Mouse (Mus musculus) MEL (cell line): ENCODE measurements around the gene Slc15a1. TPM values are rescaled to one million over a fixed set of nuclear protein-coding genes. Genes with fewer than 3 reads are reported as not detected.

Experiments used
- DNase-seq: peaks from one replicate; pipeline ENCODE4 v3.0.0; 2011; ENCODE audit warnings: low read depth, low spot score
- H3K27ac ChIP-seq: 2 replicates; pipeline ENCODE4 v1.5.1; 2012; ENCODE audit warnings: low read depth, mild to moderate bottlenecking, control low read depth, low read length, moderate library complexity; ENCODE audit not compliant: control insufficient read depth
- H3K27me3 ChIP-seq, 2 experiments: fragments of 150-350 bp in 1 of 2; sonication (generic) in 1 of 2; 2 replicates each; pipeline ENCODE4 v1.6.1; 2012; ENCODE audit warnings: low read length in 2 of 2, mild to moderate bottlenecking in 2 of 2, improper control_type of control experiment in 1 of 2, moderate library complexity in 1 of 2; ENCODE audit not compliant: insufficient read depth in 2 of 2, control insufficient read depth in 1 of 2
- H3K36me3 ChIP-seq, 2 experiments: 2 replicates each; pipeline ENCODE4 v1.6.1; 2012 to 2014; ENCODE audit warnings: low read length in 2 of 2, improper control_type of control experiment in 1 of 2, inconsistent platforms in 1 of 2, mild to moderate bottlenecking in 1 of 2; ENCODE audit not compliant: insufficient read depth in 2 of 2, control insufficient read depth in 1 of 2
- H3K4me1 ChIP-seq, 2 experiments: fragments of 150-350 bp in 1 of 2; sonication (generic) in 1 of 2; 2 replicates each; pipeline ENCODE4 v1.6.1; 2012; ENCODE audit warnings: low read length in 2 of 2, improper control_type of control experiment in 1 of 2, mild to moderate bottlenecking in 1 of 2; ENCODE audit not compliant: insufficient read depth in 2 of 2, control insufficient read depth in 1 of 2
- H3K4me3 ChIP-seq, 2 experiments: fragments of 150-350 bp in 1 of 2; sonication (generic) in 1 of 2; 2 replicates each; pipeline ENCODE4 v1.5.1; 2012; ENCODE audit warnings: low read depth in 2 of 2, low read length in 2 of 2, mild to moderate bottlenecking in 2 of 2, moderate library complexity in 2 of 2, control low read depth in 1 of 2, improper control_type of control experiment in 1 of 2; ENCODE audit not compliant: control insufficient read depth in 1 of 2, insufficient read depth in 1 of 2
- H3K79me2 ChIP-seq: 2 replicates; pipeline ENCODE4 v1.6.1; 2012; ENCODE audit warnings: mild to moderate bottlenecking, low read length, moderate library complexity; ENCODE audit not compliant: control insufficient read depth, poor library complexity, insufficient read depth
- H3K9ac ChIP-seq: 2 replicates; pipeline ENCODE4 v1.6.1; 2012; ENCODE audit warnings: low read depth, mild to moderate bottlenecking, control low read depth, low read length, moderate library complexity; ENCODE audit not compliant: control insufficient read depth, poor library complexity, severe bottlenecking
- H3K9me3 ChIP-seq: fragments of 150-350 bp; sonication (generic); replicated peaks from 2 replicates; pipeline ENCODE4 v1.6.1; 2012; ENCODE audit warnings: mild to moderate bottlenecking, low read length, improper control_type of control experiment, moderate library complexity; ENCODE audit not compliant: insufficient read depth
- CHD2 ChIP-seq: IDR thresholded peaks from 2 replicates; pipeline ENCODE4 v1.6.1; 2011; ENCODE audit warnings: low read length, improper control_type of control experiment
- ETS1 ChIP-seq: IDR thresholded peaks from 2 replicates; pipeline ENCODE4 v1.6.1; 2012; ENCODE audit warnings: low read depth, mild to moderate bottlenecking, inconsistent platforms, low read length, improper control_type of control experiment, moderate library complexity
- GATA1 ChIP-seq: IDR thresholded peaks from 2 replicates; pipeline ENCODE4 v1.6.1; 2011; ENCODE audit warnings: low read depth, low read length, improper control_type of control experiment
- JUND ChIP-seq: IDR thresholded peaks from 2 replicates; pipeline ENCODE4 v1.6.1; 2011; ENCODE audit warnings: low read depth, mild to moderate bottlenecking, improper control_type of control experiment, low read length
- MAFK ChIP-seq: IDR thresholded peaks from 2 replicates; pipeline ENCODE4 v1.6.1; 2011; ENCODE audit warnings: low read depth, mild to moderate bottlenecking, low read length, improper control_type of control experiment, borderline replicate concordance
- MAX ChIP-seq: IDR thresholded peaks from 2 replicates; pipeline ENCODE4 v1.6.1; 2011; ENCODE audit warnings: low read length, improper control_type of control experiment
- MAZ ChIP-seq: IDR thresholded peaks from 2 replicates; pipeline ENCODE4 v1.6.1; 2012; ENCODE audit warnings: low read depth, mild to moderate bottlenecking, inconsistent platforms, low read length, improper control_type of control experiment
- MXI1 ChIP-seq: IDR thresholded peaks from 2 replicates; pipeline ENCODE4 v1.6.1; 2011; ENCODE audit warnings: mild to moderate bottlenecking, low read depth, low read length, improper control_type of control experiment
- MYC ChIP-seq: IDR thresholded peaks from 2 replicates; pipeline ENCODE4 v1.6.1; 2011; ENCODE audit warnings: low read depth, mild to moderate bottlenecking, low read length, improper control_type of control experiment, moderate library complexity
- POLR2AphosphoS2 ChIP-seq: IDR thresholded peaks from 2 replicates; pipeline ENCODE4 v1.6.1; 2011; ENCODE audit warnings: low read length, improper control_type of control experiment
- POLR2AphosphoS5 ChIP-seq: IDR thresholded peaks from 2 replicates; pipeline ENCODE4 v1.6.1; 2012; ENCODE audit warnings: low read depth, borderline replicate concordance, mild to moderate bottlenecking, inconsistent platforms, low read length, moderate library complexity, mixed read lengths
- RAD21 ChIP-seq: IDR thresholded peaks from 2 replicates; pipeline ENCODE4 v1.6.1; 2011; ENCODE audit warnings: mild to moderate bottlenecking, low read depth, low read length, improper control_type of control experiment
- RCOR1 ChIP-seq: IDR thresholded peaks from 2 replicates; pipeline ENCODE4 v1.6.1; 2012; ENCODE audit warnings: low read depth, mild to moderate bottlenecking, inconsistent platforms, low read length, improper control_type of control experiment
- SIN3A ChIP-seq: IDR thresholded peaks from 2 replicates; pipeline ENCODE4 v1.6.1; 2012; ENCODE audit warnings: low read length, improper control_type of control experiment, inconsistent platforms
- SMC3 ChIP-seq: IDR thresholded peaks from 2 replicates; pipeline ENCODE4 v1.6.1; 2011; ENCODE audit warnings: low read depth, low read length, improper control_type of control experiment
- TBP ChIP-seq: IDR thresholded peaks from 2 replicates; pipeline ENCODE4 v1.8.0; 2011; ENCODE audit warnings: low read depth, low read length, improper control_type of control experiment
- TCF12 ChIP-seq: IDR thresholded peaks from 2 replicates; pipeline ENCODE4 v1.6.1; 2014; ENCODE audit warnings: low read depth, mild to moderate bottlenecking, inconsistent platforms, low read length, improper control_type of control experiment, moderate library complexity
- polyA plus RNA-seq, 2 experiments: library from polyadenylated mRNA; stranded (reverse) in 1 of 2; unstranded in 1 of 2; fragments of >175 nt in 1 of 2; fragments of >200 nt in 1 of 2; gene quantifications; 2 replicates each; pipeline versions ENCODE4 v1.2.1 to v1.2.4; 2012; ENCODE audit warnings: low replicate concordance in 2 of 2, low read depth in 1 of 2; ENCODE audit not compliant: insufficient read length in 2 of 2, insufficient read depth in 1 of 2, missing spikeins in 1 of 2
- total RNA-seq: library from RNA; depleted of rRNA; stranded (reverse); fragments of 300-350 nt; gene quantifications from 2 replicates; pipeline ENCODE4 v1.2.3, GENCODE M21; 2012

Gene Slc15a1
- total and polyA plus RNA-seq, 3 experiments: not detected

DNA sequence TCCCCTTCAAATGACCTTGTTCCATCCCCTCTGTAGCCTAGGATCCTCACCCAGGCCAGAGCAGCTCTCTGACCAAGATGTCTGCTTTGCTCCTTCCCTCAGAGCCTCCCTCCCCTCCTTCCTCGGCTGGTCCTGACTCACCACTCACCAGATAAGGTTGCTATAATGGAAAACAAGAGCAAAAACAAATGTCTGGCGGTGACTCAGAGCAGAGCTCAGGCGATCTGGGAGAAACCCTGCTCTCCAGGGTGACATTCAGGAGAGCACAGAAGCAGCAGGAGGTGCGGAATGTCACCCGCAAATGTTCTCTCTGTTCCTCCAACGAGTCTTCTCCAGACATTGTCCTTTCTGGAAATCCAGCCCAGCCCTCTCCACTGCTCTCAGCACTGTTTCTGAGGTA, 69.3 kb downstream of the Slc15a1 start:
- Histone ChIP-seq H3K27ac (no peak overlapping the region), H3K79me2 (no peaks in the 10 kb centered on the region), H3K9me3 (no peaks in the 10 kb centered on the region), H3K27me3 (no peaks in the 10 kb centered on the region; a peak in 2 of 4 replicates), H3K36me3 (no peaks in the 10 kb centered on the region; a peak in 1 of 4 replicates), H3K4me3 (no peak overlapping the region), H3K9ac (no peak overlapping the region), H3K4me1 (peaks cover 0 to 6% of the 10 kb centered on the region in 2 experiments; a peak in 2 of 4 replicates)
- peak; percentile 51 for DNase-seq
- TF ChIP-seq GATA1 (0 out of 2 replicates have a peak, but pooled peaks have one; percentile 8), MAFK (no peak)

GRCm38 (mm10) chr14:121431261-121431660, 73.8 kb downstream of the Slc15a1 start:
- no peak overlapping the region for H3K9ac ChIP-seq
- H3K36me3 ChIP-seq: no peaks in the 10 kb centered on the region; a peak in 1 of 4 replicates
- TF ChIP-seq POLR2AphosphoS2 (no peak), POLR2AphosphoS5 (no peak), SIN3A (no peak), JUND (no peak)
- no peak for DNase-seq
- H3K4me3 ChIP-seq: no peak overlapping the region
- H3K27me3 ChIP-seq: no peaks in the 10 kb centered on the region; a peak in 2 of 4 replicates
- H3K27ac ChIP-seq: no peak overlapping the region
- H3K79me2 ChIP-seq: no peaks in the 10 kb centered on the region
- peaks cover 0 to 6% of the 10 kb centered on the region in 2 experiments; a peak in 2 of 4 replicates for H3K4me1 ChIP-seq
- no peaks in the 10 kb centered on the region for H3K9me3 ChIP-seq

DNA sequence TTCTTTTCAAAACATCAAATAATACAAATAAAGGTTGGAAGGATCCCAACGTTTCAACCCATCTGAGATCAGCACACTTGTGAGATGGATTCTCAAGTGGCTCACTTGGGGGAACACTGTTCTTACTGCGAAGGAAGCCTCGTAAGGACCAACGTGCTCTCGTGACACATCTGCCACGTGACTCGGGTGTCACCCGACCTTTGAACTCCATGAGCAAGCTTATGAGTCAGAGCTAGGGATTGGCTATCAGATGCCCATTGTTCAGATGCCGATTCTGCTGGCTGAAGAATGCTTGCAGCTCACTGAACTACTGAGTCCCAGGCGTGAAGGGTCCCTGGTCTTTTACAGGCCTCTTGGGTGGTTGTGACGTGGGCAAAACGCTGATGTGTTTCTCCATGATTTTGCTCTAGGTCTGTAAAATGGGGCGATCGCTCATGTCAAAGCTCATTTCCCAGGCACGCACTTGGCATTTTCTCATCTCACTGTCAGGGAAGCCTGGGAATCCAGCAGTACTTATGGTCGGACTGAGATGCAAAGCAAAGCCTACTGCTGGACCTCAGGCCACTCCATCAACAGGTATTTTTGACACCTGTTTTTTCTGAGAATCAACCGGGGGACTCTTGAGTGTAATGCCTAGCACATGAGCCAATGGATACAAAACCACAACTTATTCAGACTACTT, 75.1 kb downstream of the Slc15a1 start:
- Histone ChIP-seq H3K27me3 (no peaks in the 10 kb centered on the region; a peak in 1 of 4 replicates), H3K79me2 (no peaks in the 10 kb centered on the region), H3K27ac (no peak overlapping the region), H3K9ac (no peak overlapping the region), H3K36me3 (no peaks in the 10 kb centered on the region), H3K4me1 (no peaks in the 10 kb centered on the region), H3K4me3 (no peak overlapping the region)
- no peak for DNase-seq
- TF ChIP-seq MAX (no peak), TCF12 (no peak), ETS1 (no peak), TBP (no peak), RCOR1 (no peak), MYC (no peak), SMC3 (no peak), MAZ (no peak), RAD21 (no peak), CHD2 (no peak), MXI1 (no peak)
- TF ChIP-seq, all 39 proteins: peak for 0
- no peaks in the 10 kb centered on the region for H3K9me3 ChIP-seq
